8 mouse cellular contexts compared by ENCODE assay signal in genomic region chr3:98223783-98224580, GRCm38 (mm10). TPM values are rescaled to one million over a fixed set of nuclear protein-coding genes. Genes with fewer than 3 reads are reported as not detected.
DNase-seq lines count a peak whose midpoint lies in the region; ATAC-seq lines count a peak whose summit lies in the region.

No protein-coding gene starts in this region.

- no peak overlapping the region for H3K4me3 ChIP-seq in embryonic facial prominence, embryonic 11.5 days (ENCODE audit: low read depth, low read length)
- no peak overlapping the region for H3K4me3 ChIP-seq in midbrain, embryonic 11.5 days (ENCODE audit: low read depth, low read length)
- H3K4me3 ChIP-seq in stomach, embryonic 14.5 days (ENCODE audit: low read depth, low read length): no peak overlapping the region

- intact Hi-C loops in left cerebral cortex, postnatal 25 days (cut with DNase I): loop anchor here (1.0 to 5.0 kb wide), 3 partner anchors 45 to 295 kb away; no protein-coding TSS in a partner anchor

- no peaks in the 10 kb centered on the region for H3K9me3 ChIP-seq in embryonic facial prominence, embryonic 11.5 days (replicated peaks; ENCODE audit: control insufficient read depth, low read length)
- H3K9me3 ChIP-seq in midbrain, embryonic 11.5 days (ENCODE audit: control insufficient read depth, low read length): no peaks in the 10 kb centered on the region
- no peaks in the 10 kb centered on the region for H3K9me3 ChIP-seq in stomach, embryonic 14.5 days (ENCODE audit: control insufficient read depth, low read depth, low read length)

- H3K36me3 ChIP-seq in embryonic facial prominence, embryonic 11.5 days (replicated peaks; ENCODE audit: control insufficient read depth, insufficient read depth, low read depth, low read length): no peaks in the 10 kb centered on the region
- H3K36me3 ChIP-seq in midbrain, embryonic 11.5 days (ENCODE audit: control insufficient read depth, insufficient read depth, low read length): no peaks in the 10 kb centered on the region
- no peaks in the 10 kb centered on the region for H3K36me3 ChIP-seq in stomach, embryonic 14.5 days (ENCODE audit: control insufficient read depth, insufficient read depth, low read length)

- 20% methylated on average over 9 of the region's 9 CpGs for WGBS in embryonic facial prominence, embryonic 11.5 days
- 11% methylated on average over 9 of the region's 9 CpGs for WGBS in midbrain, embryonic 11.5 days
- 7% methylated on average over 9 of the region's 9 CpGs for WGBS in stomach, embryonic 14.5 days

- no peak overlapping the region for H3K9ac ChIP-seq in embryonic facial prominence, embryonic 11.5 days (replicated peaks; ENCODE audit: low read length)
- 0 out of 2 replicates have a peak overlapping the region, but pooled peaks have one; percentile 30 for H3K9ac ChIP-seq in midbrain, embryonic 11.5 days (ENCODE audit: low read length)
- no peak overlapping the region for H3K9ac ChIP-seq in stomach, embryonic 14.5 days (replicated peaks; ENCODE audit: low read depth, low read length)

- H3K4me1 ChIP-seq in embryonic facial prominence, embryonic 11.5 days (ENCODE audit: control insufficient read depth, insufficient read depth, low read length): no peaks in the 10 kb centered on the region
- no peaks in the 10 kb centered on the region for H3K4me1 ChIP-seq in midbrain, embryonic 11.5 days (ENCODE audit: control insufficient read depth, insufficient read depth, low read length)
- H3K4me1 ChIP-seq in stomach, embryonic 14.5 days (ENCODE audit: control insufficient read depth, insufficient read depth, low read length): peaks cover 10% of the 10 kb centered on the region

- H3K27ac ChIP-seq in embryonic facial prominence, embryonic 11.5 days (replicated peaks; ENCODE audit: low read depth, low read length): no peak overlapping the region
- H3K27ac ChIP-seq in midbrain, embryonic 11.5 days (ENCODE audit: low read depth, low read length): no peak overlapping the region
- peak overlapping the region; percentile 55; the same call in 1 of the 2 replicates for H3K27ac ChIP-seq in stomach, embryonic 14.5 days (ENCODE audit: low read length)

- DNase-seq in ovary, adult 18-20 months (ENCODE audit: low spot score): peak; percentile 62
- no peak for DNase-seq in ovary, postnatal 10 days (ENCODE audit: low spot score)
- DNase-seq in embryonic facial prominence, embryonic 11.5 days (ENCODE audit: low spot score): peak; percentile 81
- DNase-seq in heart, adult 18-20 months: peak; percentile 69 to 83
- DNase-seq in kidney, adult 11 months: peak; percentile 51
- peak; percentile 60 to 87 for DNase-seq in left cerebral cortex, postnatal 25 days (ENCODE audit: low spot score in 2 of 2)
- DNase-seq in midbrain, embryonic 11.5 days (ENCODE audit: low spot score, missing footprints): peak; percentile 90

- ATAC-seq in embryonic facial prominence, embryonic 11.5 days (replicated peaks; ENCODE audit: insufficient number of reproducible peaks, low FRiP score, low TSS enrichment, low read depth): peak; percentile 76
- peak; percentile 77 for ATAC-seq in midbrain, embryonic 11.5 days (ENCODE audit: low FRiP score)
- ATAC-seq in stomach, embryonic 14.5 days (ENCODE audit: insufficient number of reproducible peaks, insufficient read depth, low FRiP score, low read depth): peak; percentile 64; the same call in 1 of the 2 replicates

- H3K4me2 ChIP-seq in embryonic facial prominence, embryonic 11.5 days (ENCODE audit: low read depth, low read length): no peak overlapping the region
- no peak overlapping the region for H3K4me2 ChIP-seq in midbrain, embryonic 11.5 days
- H3K4me2 ChIP-seq in stomach, embryonic 14.5 days (replicated peaks; ENCODE audit: low read depth, low read length): no peak overlapping the region

- H3K27me3 ChIP-seq in embryonic facial prominence, embryonic 11.5 days (ENCODE audit: control insufficient read depth, insufficient read depth, low read length): no peaks in the 10 kb centered on the region
- H3K27me3 ChIP-seq in midbrain, embryonic 11.5 days (ENCODE audit: control insufficient read depth, insufficient read depth, low read length): no peaks in the 10 kb centered on the region
- H3K27me3 ChIP-seq in stomach, embryonic 14.5 days (ENCODE audit: control insufficient read depth, insufficient read depth, low read length): no peaks in the 10 kb centered on the region

RNA-seq across cellular contexts. Expression of gene Reg4, which starts 2.0 kb away (rescaled TPM):
- polyA plus RNA-seq in embryonic facial prominence, embryonic 11.5 days (2014; fragmentation: Nextera tagmentation; extraction: Ambion mirVana): not detected in 2 replicates
- not detected for total RNA-seq in heart, adult 18-20 months (2021)
- total RNA-seq in left cerebral cortex, postnatal 25 days (2021): not detected
- polyA plus RNA-seq in midbrain, embryonic 11.5 days (2014; fragmentation: Nextera tagmentation; extraction: Ambion mirVana): not detected in 2 replicates
- not detected in 2 replicates for polyA plus RNA-seq in stomach, embryonic 14.5 days (2014; fragmentation: Nextera tagmentation; extraction: Ambion mirVana)

RNA-seq across cellular contexts. Expression of gene Hmgcs2, which starts 56.3 kb away (rescaled TPM):
- 1.7 and 2.1 TPM in 2 replicates for polyA plus RNA-seq in embryonic facial prominence, embryonic 11.5 days (2014; fragmentation: Nextera tagmentation; extraction: Ambion mirVana)
- total RNA-seq in heart, adult 18-20 months (2021): 10 to 100 TPM in 1 of 2 experiments, 1 to 10 TPM in 1; 8.5 to 16.1 TPM
- 10 to 100 TPM in 1 of 2 experiments, 1 to 10 TPM in 1; 7.5 to 10.5 TPM for total RNA-seq in left cerebral cortex, postnatal 25 days (2021)
- polyA plus RNA-seq in midbrain, embryonic 11.5 days (2014; fragmentation: Nextera tagmentation; extraction: Ambion mirVana): 4.3 and 5.7 TPM in 2 replicates
- polyA plus RNA-seq in stomach, embryonic 14.5 days (2014; fragmentation: Nextera tagmentation; extraction: Ambion mirVana): 12.2 and 16.1 TPM in 2 replicates
